Mouse (Mus musculus): ENCODE data around the gene B3gat3. TPM values are rescaled to one million over a fixed set of nuclear protein-coding genes. Genes with fewer than 3 reads are reported as not detected.

Gene B3gat3
- polyA plus RNA-seq, 1 experiment from 2014 or later: 75.0 TPM

DNA sequence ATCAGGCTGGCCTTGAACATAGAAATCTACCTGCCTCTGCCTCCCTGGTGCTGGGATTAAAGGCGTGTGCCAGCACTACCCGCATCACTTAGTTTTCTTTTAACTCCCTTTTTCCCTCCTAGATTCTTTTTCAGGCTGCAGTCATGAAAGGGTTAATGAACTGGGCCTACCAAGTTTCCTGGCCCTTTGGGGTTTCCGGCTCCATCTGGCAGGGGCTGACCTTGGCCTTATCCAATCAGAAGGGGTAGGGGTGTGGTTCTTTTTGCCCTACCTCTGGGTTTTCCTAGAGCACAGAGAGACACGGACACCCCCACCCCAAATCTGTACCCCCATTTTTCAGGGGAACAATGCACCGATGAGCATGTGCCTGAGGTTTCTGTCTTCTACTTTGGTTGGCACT is 24.6 kb downstream of the B3gat3 start:
- no peaks in the 10 kb centered on the region for H3K9me3 ChIP-seq (ENCODE audit: control insufficient read depth, low read length)
- DNase-seq (peak; percentile 78), ATAC-seq (ENCODE audit: low FRiP score, low TSS enrichment) (no peak)
- no peak overlapping the region for H3K9ac ChIP-seq (replicated peaks; ENCODE audit: low read length)
- peaks cover 55% of the 10 kb centered on the region for H3K36me3 ChIP-seq (ENCODE audit: control insufficient read depth, insufficient read depth, low read length)
- H3K27ac ChIP-seq (replicated peaks; ENCODE audit: low read depth, low read length): no peak overlapping the region
- peaks cover 22% of the 10 kb centered on the region for H3K4me1 ChIP-seq (ENCODE audit: control insufficient read depth, insufficient read depth, low read length)
- no peak overlapping the region for H3K4me3 ChIP-seq (replicated peaks; ENCODE audit: low read depth, low read length)
- no peaks in the 10 kb centered on the region for H3K27me3 ChIP-seq (ENCODE audit: control insufficient read depth, insufficient read depth, low read length)
- peak overlapping the region; percentile 26 for H3K4me2 ChIP-seq (ENCODE audit: low read length)
- 43% methylated on average over 5 of the region's 5 CpGs for WGBS

DNA sequence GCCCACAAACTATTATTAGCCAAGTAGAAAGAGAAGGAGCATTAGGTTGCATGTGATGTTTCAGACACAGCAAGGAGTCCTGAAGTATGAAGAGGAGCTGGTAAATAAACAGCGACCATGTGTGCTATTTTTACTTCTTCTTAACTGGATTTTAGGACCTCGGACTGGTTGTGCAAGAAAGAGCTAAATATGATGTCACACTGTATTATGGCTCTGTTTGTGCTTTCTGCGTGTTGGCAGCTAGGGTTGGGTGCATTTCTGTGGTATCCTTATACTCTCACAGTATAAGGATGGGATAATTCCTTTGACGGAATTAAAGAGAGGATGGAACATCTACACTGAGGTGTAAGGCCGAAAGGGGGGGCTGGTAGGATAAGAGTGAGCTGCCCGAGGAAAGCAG is 25.1 kb downstream of the B3gat3 start:
- Histone ChIP-seq H3K9ac (replicated peaks; ENCODE audit: low read length) (no peak overlapping the region), H3K27ac (replicated peaks; ENCODE audit: low read depth, low read length) (no peak overlapping the region), H3K4me3 (replicated peaks; ENCODE audit: low read depth, low read length) (no peak overlapping the region), H3K4me2 (ENCODE audit: low read length) (peak overlapping the region; percentile 26), H3K4me1 (ENCODE audit: control insufficient read depth, insufficient read depth, low read length) (peaks cover 22% of the 10 kb centered on the region), H3K36me3 (ENCODE audit: control insufficient read depth, insufficient read depth, low read length) (peaks cover 59% of the 10 kb centered on the region), H3K27me3 (ENCODE audit: control insufficient read depth, insufficient read depth, low read length) (no peaks in the 10 kb centered on the region), H3K9me3 (ENCODE audit: control insufficient read depth, low read length) (no peaks in the 10 kb centered on the region)
- WGBS: 90% methylated on average over 6 of the region's 6 CpGs
- DNase-seq: no peak
- no peak for ATAC-seq (ENCODE audit: low FRiP score, low TSS enrichment)

DNA sequence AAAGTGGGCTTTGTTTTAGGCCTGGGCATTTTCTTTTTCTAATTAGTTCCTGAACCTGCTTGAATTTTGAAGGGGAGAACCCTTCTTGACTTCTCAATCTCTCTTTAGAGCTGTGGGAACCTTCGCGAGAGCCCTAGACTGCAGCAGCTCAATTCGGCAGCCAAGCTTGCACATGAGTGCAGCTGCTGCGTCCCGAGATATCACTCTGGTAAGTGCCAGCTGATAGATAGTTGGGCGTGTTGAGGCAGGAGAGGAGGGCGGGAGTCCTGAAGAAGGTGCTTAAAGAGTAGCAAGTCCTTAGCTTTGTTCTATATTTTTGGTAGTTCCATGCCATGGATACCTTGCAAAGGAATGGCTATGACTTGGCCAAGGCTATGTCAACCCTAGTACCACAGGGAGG is 26.8 kb downstream of the B3gat3 start:
- no peak overlapping the region for H3K9ac ChIP-seq (replicated peaks; ENCODE audit: low read length)
- WGBS: 98% methylated on average over 7 of the region's 7 CpGs
- no peak for ATAC-seq (ENCODE audit: low FRiP score, low TSS enrichment)
- H3K4me2 ChIP-seq (ENCODE audit: low read length): no peak overlapping the region
- peaks cover 17% of the 10 kb centered on the region for H3K4me1 ChIP-seq (ENCODE audit: control insufficient read depth, insufficient read depth, low read length)
- DNase-seq: no peak
- H3K4me3 ChIP-seq (replicated peaks; ENCODE audit: low read depth, low read length): no peak overlapping the region
- no peak overlapping the region for H3K27ac ChIP-seq (replicated peaks; ENCODE audit: low read depth, low read length)
- no peaks in the 10 kb centered on the region for H3K9me3 ChIP-seq (ENCODE audit: control insufficient read depth, low read length)
- H3K27me3 ChIP-seq (ENCODE audit: control insufficient read depth, insufficient read depth, low read length): no peaks in the 10 kb centered on the region
- peaks cover 76% of the 10 kb centered on the region for H3K36me3 ChIP-seq (ENCODE audit: control insufficient read depth, insufficient read depth, low read length)

DNA sequence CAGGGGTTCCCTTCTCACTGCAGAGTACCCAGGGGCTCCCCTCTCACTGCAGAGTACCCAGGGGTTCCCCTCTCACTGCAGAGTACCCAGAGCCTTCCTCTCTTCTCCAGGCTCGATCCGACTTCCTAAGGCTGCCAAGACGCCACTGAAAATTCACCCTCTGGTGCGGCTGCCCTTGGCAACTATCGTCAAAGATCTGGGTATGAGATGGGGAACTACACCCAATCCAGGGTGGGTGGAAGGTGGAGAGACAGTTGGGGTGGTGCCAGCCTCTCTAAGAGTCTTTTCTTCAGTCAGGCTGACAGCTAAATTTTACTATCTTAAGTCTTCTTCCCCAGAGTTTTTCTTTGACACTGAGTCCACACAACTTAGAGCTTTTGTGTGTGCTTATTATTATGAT is 30.0 kb downstream of the B3gat3 start:
- H3K27me3 ChIP-seq (ENCODE audit: control insufficient read depth, insufficient read depth, low read length): no peaks in the 10 kb centered on the region
- DNase-seq: no peak
- no peak overlapping the region for H3K4me2 ChIP-seq (ENCODE audit: low read length)
- no peaks in the 10 kb centered on the region for H3K9me3 ChIP-seq (ENCODE audit: control insufficient read depth, low read length)
- no peak overlapping the region; the same call in 1 of the 2 replicates for H3K9ac ChIP-seq (replicated peaks; ENCODE audit: low read length)
- no peak overlapping the region for H3K27ac ChIP-seq (replicated peaks; ENCODE audit: low read depth, low read length)
- no peak for ATAC-seq (ENCODE audit: low FRiP score, low TSS enrichment)
- peaks cover 11% of the 10 kb centered on the region for H3K4me1 ChIP-seq (ENCODE audit: control insufficient read depth, insufficient read depth, low read length)
- no peak overlapping the region for H3K4me3 ChIP-seq (replicated peaks; ENCODE audit: low read depth, low read length)
- H3K36me3 ChIP-seq (ENCODE audit: control insufficient read depth, insufficient read depth, low read length): peaks cover 70% of the 10 kb centered on the region
- 90% methylated on average over 5 of the region's 5 CpGs for WGBS

DNA sequence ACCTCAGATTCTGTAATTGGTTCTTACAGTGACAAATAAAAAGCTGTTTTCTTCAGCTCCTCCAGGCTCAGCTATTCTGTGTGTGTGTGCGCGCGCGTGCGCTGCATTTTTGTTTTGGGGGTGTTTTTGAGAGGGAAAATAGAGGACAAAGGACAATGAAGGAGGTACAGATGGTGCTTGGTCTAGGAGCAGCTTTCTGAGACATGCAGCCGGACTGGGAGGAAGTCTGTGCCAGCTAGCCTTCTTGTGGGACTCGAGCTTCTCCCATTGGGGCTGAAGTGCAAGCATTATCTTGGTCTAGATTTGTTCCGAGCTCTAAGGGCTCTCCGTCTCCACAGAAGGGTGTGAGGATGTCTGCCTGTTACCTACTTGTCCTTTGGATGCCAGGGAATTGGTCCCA is 32.1 kb downstream of the B3gat3 start:
- Histone ChIP-seq H3K4me1 (ENCODE audit: control insufficient read depth, insufficient read depth, low read length) (peaks cover 11% of the 10 kb centered on the region), H3K4me2 (ENCODE audit: low read length) (no peak overlapping the region; the same call in 1 of the 2 replicates), H3K9ac (replicated peaks; ENCODE audit: low read length) (no peak overlapping the region), H3K9me3 (ENCODE audit: control insufficient read depth, low read length) (no peaks in the 10 kb centered on the region), H3K36me3 (ENCODE audit: control insufficient read depth, insufficient read depth, low read length) (peaks cover 64% of the 10 kb centered on the region), H3K27me3 (ENCODE audit: control insufficient read depth, insufficient read depth, low read length) (no peaks in the 10 kb centered on the region), H3K27ac (replicated peaks; ENCODE audit: low read depth, low read length) (peak overlapping the region; percentile 87), H3K4me3 (replicated peaks; ENCODE audit: low read depth, low read length) (no peak overlapping the region)
- ATAC-seq (ENCODE audit: low FRiP score, low TSS enrichment) (no peak), DNase-seq (peak; percentile 5)
- WGBS: 79% methylated on average over 9 of the region's 9 CpGs

DNA sequence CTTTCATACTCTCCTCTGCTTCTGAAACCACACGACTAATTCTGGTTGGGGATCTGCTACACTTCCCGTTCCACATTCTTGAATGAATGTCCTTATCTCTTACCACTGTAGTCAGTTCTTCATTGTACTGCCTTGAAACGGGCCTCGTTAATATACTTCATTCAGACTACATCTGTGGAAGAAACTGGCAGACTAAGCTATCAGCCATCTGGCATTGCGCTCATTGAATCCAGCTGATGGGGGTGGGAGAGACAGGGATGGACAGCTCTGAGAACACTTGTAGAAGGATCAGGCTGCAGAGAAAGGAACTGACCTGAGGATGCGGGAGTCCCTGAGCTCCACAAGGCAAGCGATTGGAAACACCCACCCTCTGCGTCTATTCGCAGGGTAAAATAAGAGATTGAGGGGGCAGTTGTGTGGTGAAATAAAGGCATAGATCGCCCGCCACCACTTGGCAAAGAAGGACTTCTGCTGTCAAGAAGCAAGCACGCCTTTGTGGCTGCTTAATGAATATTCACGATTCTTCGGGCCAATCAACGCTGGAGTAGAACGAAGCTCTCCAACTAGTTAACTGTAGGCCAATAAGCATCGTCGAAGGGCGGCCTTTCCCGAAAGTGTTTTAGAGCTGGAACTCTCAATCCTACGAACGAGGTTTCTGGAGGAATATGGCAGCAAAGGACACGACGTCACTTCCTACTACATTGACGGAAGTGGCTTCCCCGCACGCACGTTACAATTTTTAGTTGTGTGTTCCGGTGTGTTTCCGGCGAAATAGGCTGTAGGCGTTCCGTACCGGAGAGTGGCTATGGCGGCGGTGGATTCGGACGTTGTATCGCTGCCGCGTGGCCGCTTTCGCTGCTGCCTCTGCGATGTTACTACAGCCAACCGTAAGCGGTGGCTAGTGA is 33.2 kb downstream of the B3gat3 start, which contains the start of gene Tut1:
Tut1 (plus strand) TSS at position 713 of the 905 bp plus-strand sequence.
- peak within 1 kb of the TSS; percentile 70 for H3K4me2 ChIP-seq (ENCODE audit: low read length)
- H3K27ac ChIP-seq (replicated peaks; ENCODE audit: low read depth, low read length): peak within 1 kb of the TSS; percentile 87
- H3K4me3 ChIP-seq (replicated peaks; ENCODE audit: low read depth, low read length): peak within 1 kb of the TSS; percentile 58
- peaks cover 11% of the 10 kb centered on the region for H3K4me1 ChIP-seq (ENCODE audit: control insufficient read depth, insufficient read depth, low read length)
- peak within 1 kb of the TSS; percentile 56 for H3K9ac ChIP-seq (replicated peaks; ENCODE audit: low read length)
- no peaks in the 10 kb centered on the region for H3K27me3 ChIP-seq (ENCODE audit: control insufficient read depth, insufficient read depth, low read length)
- peaks cover 58% of the 10 kb centered on the region for H3K36me3 ChIP-seq (ENCODE audit: control insufficient read depth, insufficient read depth, low read length)
- 2% methylated on average over 46 of the region's 46 CpGs for WGBS
- peak; percentile 94 for ATAC-seq (ENCODE audit: low FRiP score, low TSS enrichment)
- peak; percentile 98 for DNase-seq
- no peaks in the 10 kb centered on the region for H3K9me3 ChIP-seq (ENCODE audit: control insufficient read depth, low read length)

DNA sequence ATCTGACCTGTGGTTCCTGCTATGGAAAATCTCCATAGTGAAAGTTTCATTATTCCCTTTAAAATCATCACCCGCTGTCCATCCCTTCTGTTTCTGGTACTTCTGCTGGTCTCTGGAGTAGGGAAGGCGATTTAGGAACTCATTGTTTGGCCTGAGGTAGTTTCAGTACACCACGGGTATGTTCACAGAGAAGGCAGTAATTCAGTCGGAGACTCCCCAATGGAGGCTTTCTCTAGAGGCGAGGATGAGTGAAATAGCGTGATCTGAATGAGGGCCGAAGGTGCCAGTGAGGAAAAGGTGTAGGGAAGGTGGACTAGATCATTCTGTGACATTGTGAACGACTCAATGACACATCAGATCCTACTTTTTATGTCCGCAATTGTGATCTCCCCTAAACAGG is 34.0 kb downstream of the B3gat3 start:
- H3K9me3 ChIP-seq (ENCODE audit: control insufficient read depth, low read length): no peaks in the 10 kb centered on the region
- H3K27ac ChIP-seq (replicated peaks; ENCODE audit: low read depth, low read length): peak overlapping the region; percentile 50; the same call in 1 of the 2 replicates
- peak overlapping the region; percentile 70 for H3K4me2 ChIP-seq (ENCODE audit: low read length)
- H3K27me3 ChIP-seq (ENCODE audit: control insufficient read depth, insufficient read depth, low read length): no peaks in the 10 kb centered on the region
- H3K36me3 ChIP-seq (ENCODE audit: control insufficient read depth, insufficient read depth, low read length): peaks cover 58% of the 10 kb centered on the region
- peaks cover 11% of the 10 kb centered on the region for H3K4me1 ChIP-seq (ENCODE audit: control insufficient read depth, insufficient read depth, low read length)
- ATAC-seq (ENCODE audit: low FRiP score, low TSS enrichment) (no peak), DNase-seq (no peak)
- peak overlapping the region; percentile 56 for H3K9ac ChIP-seq (replicated peaks; ENCODE audit: low read length)
- 9% methylated on average over 9 of the region's 9 CpGs for WGBS
- peak overlapping the region; percentile 58 for H3K4me3 ChIP-seq (replicated peaks; ENCODE audit: low read depth, low read length)

DNA sequence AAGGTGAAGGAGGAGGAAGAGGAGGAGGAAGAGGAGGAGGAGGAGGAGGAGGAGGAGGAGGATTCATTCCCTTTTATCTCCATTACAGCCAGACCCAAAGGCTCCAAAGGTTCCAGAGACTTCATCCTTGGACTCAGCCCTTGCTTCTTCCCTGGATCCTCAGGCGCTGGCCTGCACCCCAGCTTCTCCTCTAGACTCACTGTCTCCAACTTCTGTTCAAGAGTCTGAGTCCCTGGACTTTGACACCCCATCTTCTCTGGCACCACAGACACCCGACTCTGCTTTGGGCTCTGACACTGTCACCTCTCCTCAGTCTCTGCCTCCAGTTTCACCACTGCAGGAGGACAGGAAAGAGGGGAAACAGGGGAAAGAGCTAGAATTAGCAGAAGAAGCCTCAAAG is 42.1 kb downstream of the B3gat3 start:
- Histone ChIP-seq H3K36me3 (ENCODE audit: control insufficient read depth, insufficient read depth, low read length) (peaks cover 84% of the 10 kb centered on the region), H3K4me3 (replicated peaks; ENCODE audit: low read depth, low read length) (no peak overlapping the region), H3K9ac (replicated peaks; ENCODE audit: low read length) (no peak overlapping the region), H3K27me3 (ENCODE audit: control insufficient read depth, insufficient read depth, low read length) (no peaks in the 10 kb centered on the region), H3K4me1 (ENCODE audit: control insufficient read depth, insufficient read depth, low read length) (no peaks in the 10 kb centered on the region), H3K27ac (replicated peaks; ENCODE audit: low read depth, low read length) (no peak overlapping the region), H3K4me2 (ENCODE audit: low read length) (no peak overlapping the region), H3K9me3 (ENCODE audit: control insufficient read depth, low read length) (no peaks in the 10 kb centered on the region)
- DNase-seq: no peak
- no peak for ATAC-seq (ENCODE audit: low FRiP score, low TSS enrichment)
- WGBS: 87% methylated on average over 2 of the region's 2 CpGs

DNA sequence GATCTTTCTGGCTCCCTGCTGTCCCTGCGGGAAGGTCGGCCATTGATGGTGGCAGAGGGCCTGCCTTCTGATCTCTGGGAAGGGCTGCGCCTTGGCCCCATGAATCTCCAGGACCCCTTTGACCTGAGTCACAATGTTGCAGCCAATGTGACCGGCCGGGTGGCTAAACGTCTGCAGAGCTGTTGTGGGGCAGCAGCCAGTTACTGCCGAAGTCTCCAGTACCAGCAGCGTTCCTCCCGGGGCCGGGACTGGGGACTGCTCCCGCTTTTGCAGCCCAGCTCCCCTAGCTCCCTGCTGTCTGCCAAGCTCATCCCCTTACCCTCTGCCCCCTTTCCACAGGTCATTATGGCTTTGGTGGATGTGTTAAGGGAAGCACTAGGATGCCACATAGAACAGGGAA is 44.9 kb downstream of the B3gat3 start:
- H3K27me3 ChIP-seq (ENCODE audit: control insufficient read depth, insufficient read depth, low read length): no peaks in the 10 kb centered on the region
- WGBS: 91% methylated on average over 11 of the region's 11 CpGs
- no peak for DNase-seq
- H3K9me3 ChIP-seq (ENCODE audit: control insufficient read depth, low read length): no peaks in the 10 kb centered on the region
- no peak overlapping the region for H3K4me2 ChIP-seq (ENCODE audit: low read length)
- H3K27ac ChIP-seq (replicated peaks; ENCODE audit: low read depth, low read length): no peak overlapping the region
- no peak overlapping the region for H3K9ac ChIP-seq (replicated peaks; ENCODE audit: low read length)
- ATAC-seq (ENCODE audit: low FRiP score, low TSS enrichment): no peak
- no peak overlapping the region for H3K4me3 ChIP-seq (replicated peaks; ENCODE audit: low read depth, low read length)
- peaks cover 11% of the 10 kb centered on the region for H3K4me1 ChIP-seq (ENCODE audit: control insufficient read depth, insufficient read depth, low read length)
- peaks cover 79% of the 10 kb centered on the region for H3K36me3 ChIP-seq (ENCODE audit: control insufficient read depth, insufficient read depth, low read length)

Data from midbrain, embryonic 14.5 days (tissue).